Mouse (Mus musculus) erythroblast, embryonic 14.5 days (primary cell): ENCODE data around the gene Rarb.

Experiments used
- GATA1 ChIP-seq: IDR thresholded peaks from 2 replicates; pipeline ENCODE4 v1.6.1; 2012; ENCODE audit warnings: low read length, inconsistent platforms, mixed read lengths
- TAL1 ChIP-seq: IDR thresholded peaks from 3 replicates; pipeline ENCODE4 v1.6.1; 2012; ENCODE audit warnings: low read length, inconsistent platforms, mixed read lengths

DNA sequence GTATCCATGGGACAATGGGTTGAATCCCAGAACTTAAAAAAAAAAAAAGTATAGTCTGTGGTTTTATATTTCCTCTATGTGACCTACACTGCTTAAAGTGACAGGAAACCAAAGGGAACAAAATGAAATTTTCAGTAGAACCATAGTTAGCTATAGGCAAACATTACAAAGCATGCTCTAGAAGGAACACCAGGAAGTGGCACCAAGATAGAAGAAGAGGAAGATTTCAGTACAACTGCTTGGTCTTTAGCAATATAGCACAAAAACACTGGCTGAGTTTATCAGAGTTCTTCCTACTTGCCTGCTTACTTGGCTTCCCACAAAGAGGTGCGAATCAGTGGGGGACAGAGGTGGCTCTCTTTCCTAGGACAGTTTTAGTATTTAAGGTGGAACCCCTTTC is 266.7 kb downstream of the Rarb start:
- no peak for TF ChIP-seq TAL1
- TF ChIP-seq GATA1 = no peak
